Mouse (Mus musculus): ENCODE data around the gene Olfr462. TPM values are rescaled to one million over a fixed set of nuclear protein-coding genes. Genes with fewer than 3 reads are reported as not detected.

Olfr462 gene
- polyA plus RNA-seq (2015; fragmentation: Nextera tagmentation; extraction: Ambion mirVana) = not detected in 2 replicates

DNA sequence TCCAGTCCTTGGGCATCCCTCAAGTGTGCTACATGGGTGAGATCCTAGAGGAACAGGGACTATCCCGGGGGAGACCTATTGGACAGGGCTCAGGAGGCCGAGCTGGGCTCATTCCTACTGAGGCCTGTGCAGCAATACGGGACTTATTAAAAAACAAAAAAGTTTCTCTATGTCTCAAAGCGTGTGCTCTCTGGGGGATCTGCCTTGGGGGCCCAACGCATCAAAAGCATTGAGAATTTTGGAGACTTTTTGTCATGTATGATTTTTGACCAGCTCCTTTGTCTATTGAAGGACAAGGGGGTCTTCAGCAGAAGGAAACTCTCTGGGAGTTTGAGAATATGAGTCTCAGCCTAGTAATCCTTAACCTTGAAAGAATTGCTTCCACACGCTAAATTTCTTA, at the start of gene Olfr462:
Olfr462 (minus strand) TSS at position 101 of the 400 bp plus-strand sequence.
- WGBS = 90% methylated on average over 6 of the region's 6 CpGs
- Histone ChIP-seq H3K36me3 (ENCODE audit: insufficient read depth, low read length) (no peaks in the 10 kb centered on the region), H3K27ac (no peak within 1 kb of the TSS), H3K4me3 (replicated peaks; ENCODE audit: low read depth, low read length) (no peak within 1 kb of the TSS), H3K27me3 (ENCODE audit: insufficient read depth, low read length) (no peaks in the 10 kb centered on the region), H3K4me2 (ENCODE audit: low read length) (no peak within 1 kb of the TSS), H3K9me3 (replicated peaks; ENCODE audit: low read length) (no peaks in the 10 kb centered on the region), H3K9ac (ENCODE audit: low read depth, low read length) (no peak within 1 kb of the TSS), H3K4me1 (replicated peaks; ENCODE audit: insufficient read depth, low read length) (no peaks in the 10 kb centered on the region)
- TF ChIP-seq CTCF (IDR thresholded peaks at IDR 0.05; ENCODE audit: low read depth) = no peak
- ATAC-seq (replicated peaks; ENCODE audit: low FRiP score, low read depth) (no peak), DNase-seq (ENCODE audit: low spot score) (no peak)

GRCm38 (mm10) chr11:87935467-87935866, 43.4 kb upstream of the Olfr462 start:
- no peak for DNase-seq (ENCODE audit: low spot score)

DNA sequence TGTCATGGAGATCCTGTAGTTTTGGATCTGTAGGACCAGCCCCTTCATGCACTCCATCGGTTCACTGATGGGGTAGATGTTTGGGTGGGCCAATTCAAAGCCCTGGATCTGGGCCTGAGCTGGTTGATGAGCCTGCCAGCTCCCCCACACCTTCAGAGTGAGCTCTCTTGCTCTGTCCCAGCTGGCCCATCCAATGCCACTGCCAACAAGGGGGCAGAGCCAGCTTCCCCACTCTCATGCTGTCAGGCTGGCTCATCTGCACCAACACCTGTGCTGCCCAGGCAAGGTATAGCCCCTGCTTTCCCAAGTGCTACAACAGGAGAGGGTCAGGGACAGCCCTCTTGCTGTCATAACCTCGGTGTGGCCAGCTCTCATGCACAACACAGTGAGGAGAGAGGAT, 41.7 kb upstream of the Olfr462 start:
- Histone ChIP-seq H3K27ac (no peak overlapping the region), H3K9me3 (replicated peaks; ENCODE audit: low read length) (no peaks in the 10 kb centered on the region), H3K27me3 (ENCODE audit: insufficient read depth, low read length) (no peaks in the 10 kb centered on the region), H3K9ac (ENCODE audit: low read depth, low read length) (no peak overlapping the region), H3K4me2 (ENCODE audit: low read length) (no peak overlapping the region), H3K36me3 (ENCODE audit: insufficient read depth, low read length) (no peaks in the 10 kb centered on the region), H3K4me3 (replicated peaks; ENCODE audit: low read depth, low read length) (no peak overlapping the region), H3K4me1 (replicated peaks; ENCODE audit: insufficient read depth, low read length) (no peaks in the 10 kb centered on the region)
- ATAC-seq (replicated peaks; ENCODE audit: low FRiP score, low read depth) = no peak
- no peak for DNase-seq (ENCODE audit: low spot score)
- WGBS = 67% methylated on average over 2 of the region's 2 CpGs
- TF ChIP-seq CTCF (IDR thresholded peaks at IDR 0.05; ENCODE audit: low read depth) = no peak

More at GRCm38 (mm10) chr11:87935467-87935866, 43.4 kb upstream of the Olfr462 start:
- H3K36me3 ChIP-seq (ENCODE audit: insufficient read depth, low read length) = no peaks in the 10 kb centered on the region
- 74% methylated on average over 3 of the region's 3 CpGs for WGBS
- H3K4me2 ChIP-seq (ENCODE audit: low read length) = no peak overlapping the region
- no peak for ATAC-seq (replicated peaks; ENCODE audit: low FRiP score, low read depth)
- H3K27me3 ChIP-seq (ENCODE audit: insufficient read depth, low read length) = no peaks in the 10 kb centered on the region
- no peak for TF ChIP-seq CTCF (IDR thresholded peaks at IDR 0.05; ENCODE audit: low read depth)
- no peaks in the 10 kb centered on the region for H3K4me1 ChIP-seq (replicated peaks; ENCODE audit: insufficient read depth, low read length)
- H3K9ac ChIP-seq (ENCODE audit: low read depth, low read length) = no peak overlapping the region
- no peaks in the 10 kb centered on the region for H3K9me3 ChIP-seq (replicated peaks; ENCODE audit: low read length)
- no peak overlapping the region for H3K27ac ChIP-seq
- no peak overlapping the region for H3K4me3 ChIP-seq (replicated peaks; ENCODE audit: low read depth, low read length)

GRCm38 (mm10) chr11:87930348-87930747, 38.3 kb upstream of the Olfr462 start:
- no peak overlapping the region for H3K27ac ChIP-seq
- H3K9ac ChIP-seq (ENCODE audit: low read depth, low read length) = no peak overlapping the region
- TF ChIP-seq CTCF (IDR thresholded peaks at IDR 0.05; ENCODE audit: low read depth) = no peak
- 83% methylated on average over 2 of the region's 2 CpGs for WGBS
- DNase-seq (ENCODE audit: low spot score) (no peak), ATAC-seq (replicated peaks; ENCODE audit: low FRiP score, low read depth) (no peak)
- H3K9me3 ChIP-seq (replicated peaks; ENCODE audit: low read length) = no peaks in the 10 kb centered on the region
- H3K4me1 ChIP-seq (replicated peaks; ENCODE audit: insufficient read depth, low read length) = no peaks in the 10 kb centered on the region
- no peak overlapping the region for H3K4me2 ChIP-seq (ENCODE audit: low read length)
- no peaks in the 10 kb centered on the region for H3K27me3 ChIP-seq (ENCODE audit: insufficient read depth, low read length)
- no peaks in the 10 kb centered on the region for H3K36me3 ChIP-seq (ENCODE audit: insufficient read depth, low read length)
- no peak overlapping the region for H3K4me3 ChIP-seq (replicated peaks; ENCODE audit: low read depth, low read length)

DNA sequence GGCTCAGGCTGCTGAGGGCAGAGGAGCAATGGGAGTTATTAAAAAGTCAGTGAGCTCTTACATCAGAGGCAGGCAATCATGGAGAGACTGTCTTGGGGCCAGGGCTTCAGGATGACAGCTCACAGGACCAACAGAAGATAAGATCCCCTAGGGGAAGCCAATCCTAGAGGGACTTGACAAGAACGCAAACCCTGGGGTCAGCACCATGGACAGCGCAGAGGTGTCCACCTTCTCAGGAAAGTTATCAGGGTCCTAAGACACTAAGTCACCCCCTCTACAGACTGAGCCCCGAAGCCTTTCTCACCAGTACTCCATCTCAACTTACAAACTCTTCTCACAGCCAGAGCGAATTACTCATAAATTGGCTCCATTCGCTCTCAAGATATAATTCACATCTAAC, 28.9 kb upstream of the Olfr462 start, which contains the start of gene Olfr464:
Olfr464 (minus strand) TSS at position 2 of the 400 bp plus-strand sequence.
- DNase-seq (ENCODE audit: low spot score) = peak; percentile 50
- no peak within 1 kb of the TSS for H3K27ac ChIP-seq
- 28% methylated on average over 5 of the region's 5 CpGs for WGBS
- H3K4me2 ChIP-seq (ENCODE audit: low read length) = no peak within 1 kb of the TSS
- H3K9ac ChIP-seq (ENCODE audit: low read depth, low read length) = no peak within 1 kb of the TSS
- ATAC-seq (replicated peaks; ENCODE audit: low FRiP score, low read depth) = no peak
- no peaks in the 10 kb centered on the region for H3K36me3 ChIP-seq (ENCODE audit: insufficient read depth, low read length)
- no peaks in the 10 kb centered on the region for H3K4me1 ChIP-seq (replicated peaks; ENCODE audit: insufficient read depth, low read length)
- H3K4me3 ChIP-seq (replicated peaks; ENCODE audit: low read depth, low read length) = no peak within 1 kb of the TSS
- H3K9me3 ChIP-seq (replicated peaks; ENCODE audit: low read length) = no peaks in the 10 kb centered on the region
- no peaks in the 10 kb centered on the region for H3K27me3 ChIP-seq (ENCODE audit: insufficient read depth, low read length)
- no peak for TF ChIP-seq CTCF (IDR thresholded peaks at IDR 0.05; ENCODE audit: low read depth)

- no peaks in the 10 kb centered on the region for H3K4me1 ChIP-seq (replicated peaks; ENCODE audit: insufficient read depth, low read length)
- no peaks in the 10 kb centered on the region for H3K36me3 ChIP-seq (ENCODE audit: insufficient read depth, low read length)
- TF ChIP-seq CTCF (IDR thresholded peaks at IDR 0.05; ENCODE audit: low read depth) = no peak
- ATAC-seq (replicated peaks; ENCODE audit: low FRiP score, low read depth) (no peak), DNase-seq (ENCODE audit: low spot score) (no peak)
- 61% methylated on average over 2 of the region's 2 CpGs for whole genome bisulfite sequencing
- H3K27ac ChIP-seq = no peak overlapping the region
- H3K9me3 ChIP-seq (replicated peaks; ENCODE audit: low read length) = no peaks in the 10 kb centered on the region
- no peak overlapping the region for H3K9ac ChIP-seq (ENCODE audit: low read depth, low read length)
- H3K27me3 ChIP-seq (ENCODE audit: insufficient read depth, low read length) = no peaks in the 10 kb centered on the region
- no peak overlapping the region for H3K4me2 ChIP-seq (ENCODE audit: low read length)
- H3K4me3 ChIP-seq (replicated peaks; ENCODE audit: low read depth, low read length) = no peak overlapping the region
Observed at GRCm38 (mm10) chr11:87920301-87920700, 28.2 kb upstream of the Olfr462 start.

- no peak for ATAC-seq (replicated peaks; ENCODE audit: low FRiP score, low read depth)
- WGBS = 93% methylated on average over 1 of the region's 1 CpGs
- TF ChIP-seq CTCF (IDR thresholded peaks at IDR 0.05; ENCODE audit: low read depth) = no peak
Observed at GRCm38 (mm10) chr11:87916005-87916404, 23.9 kb upstream of the Olfr462 start.

More at GRCm38 (mm10) chr11:87916005-87916404, 23.9 kb upstream of the Olfr462 start:
- DNase-seq (ENCODE audit: low spot score) = no peak
- Histone ChIP-seq H3K36me3 (ENCODE audit: insufficient read depth, low read length) (no peaks in the 10 kb centered on the region), H3K27ac (no peak overlapping the region), H3K9ac (ENCODE audit: low read depth, low read length) (no peak overlapping the region), H3K4me2 (ENCODE audit: low read length) (no peak overlapping the region), H3K4me1 (replicated peaks; ENCODE audit: insufficient read depth, low read length) (no peaks in the 10 kb centered on the region), H3K4me3 (replicated peaks; ENCODE audit: low read depth, low read length) (no peak overlapping the region), H3K27me3 (ENCODE audit: insufficient read depth, low read length) (no peaks in the 10 kb centered on the region), H3K9me3 (replicated peaks; ENCODE audit: low read length) (no peaks in the 10 kb centered on the region)
